Mouse (Mus musculus) cerebellum, adult 2 months (tissue): ENCODE measurements around the gene Top2a.

ENCODE experiments used
- CTCF ChIP-seq: fragments of 200-500 bp; IDR thresholded peaks from 2 replicates; pipeline ENCODE4 v1.5.1; 2011; ENCODE audit warnings: low read depth, mild to moderate bottlenecking, control low read depth, low read length, moderate library complexity, borderline replicate concordance; ENCODE audit not compliant: insufficient read depth
- POLR2A ChIP-seq: fragments of 200-500 bp; IDR thresholded peaks from 2 replicates; pipeline ENCODE4 v1.6.1; 2011; ENCODE audit warnings: low read length, control low read depth, borderline replicate concordance; ENCODE audit not compliant: insufficient read depth

DNA sequence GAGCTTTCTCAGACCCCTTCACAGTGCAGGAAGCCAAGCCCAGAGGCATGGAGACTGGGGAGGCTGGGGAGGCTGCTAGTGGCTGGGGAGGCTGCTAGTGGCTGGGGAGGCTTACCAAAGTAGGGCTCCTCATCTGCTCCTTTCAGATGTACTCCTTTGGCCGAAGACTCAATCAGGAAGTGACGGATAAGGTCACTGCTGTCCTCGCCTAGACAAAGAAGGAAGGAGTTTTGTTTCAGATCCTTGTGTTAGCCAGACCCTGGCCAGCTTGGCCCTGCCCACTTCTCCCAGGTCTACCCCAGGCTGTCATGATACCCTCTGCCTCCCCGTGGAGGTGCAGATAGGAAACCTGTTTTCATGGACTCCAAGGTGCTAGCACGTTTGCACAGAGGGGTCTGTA lies 49.8 kb upstream of the Top2a start:
- TF ChIP-seq CTCF: no peak
- no peak for TF ChIP-seq POLR2A
